Mouse (Mus musculus) midbrain, embryonic 15.5 days (tissue): ENCODE results near the gene Scaf4. TPM values are rescaled to one million over a fixed set of nuclear protein-coding genes. Genes with fewer than 3 reads are reported as not detected.
"Not testable (repeated sequence)": the region's sequence is repeated elsewhere in the genome, so short reads cannot be mapped to it uniquely, and the experiment has no call there.

ENCODE experiments used
- ATAC-seq: fragments of 200-750 bp; cut with Nextera tagmentation; replicated peaks from 2 replicates; pipeline ENCODE4 v1.8.0; 2017; ENCODE audit warnings: moderate TSS enrichment
- H3K27ac ChIP-seq: fragments of 300-500 bp; sonication (generic); 2 replicates; pipeline ENCODE4 v1.5.1; 2015; ENCODE audit warnings: mild to moderate bottlenecking, inconsistent platforms
- H3K27me3 ChIP-seq: fragments of 300-500 bp; sonication (generic); replicated peaks from 2 replicates; pipeline ENCODE4 v1.6.1; 2015; ENCODE audit warnings: inconsistent platforms
- H3K36me3 ChIP-seq: fragments of 300-500 bp; sonication (generic); replicated peaks from 2 replicates; pipeline ENCODE4 v1.6.1; 2015; ENCODE audit warnings: inconsistent platforms
- H3K4me1 ChIP-seq: fragments of 300-500 bp; sonication (generic); 2 replicates; pipeline ENCODE4 v1.6.1; 2015; ENCODE audit warnings: inconsistent platforms
- H3K4me2 ChIP-seq: fragments of 300-500 bp; sonication (generic); 2 replicates; pipeline ENCODE4 v1.6.1; 2015; ENCODE audit warnings: inconsistent platforms, mild to moderate bottlenecking, moderate library complexity
- H3K4me3 ChIP-seq: fragments of 300-500 bp; sonication (generic); 2 replicates; pipeline ENCODE4 v1.5.1; 2015; ENCODE audit warnings: mild to moderate bottlenecking, inconsistent platforms
- H3K9ac ChIP-seq: fragments of 300-500 bp; sonication (generic); 2 replicates; pipeline ENCODE4 v1.6.1; 2015; ENCODE audit warnings: mild to moderate bottlenecking, inconsistent platforms
- H3K9me3 ChIP-seq: fragments of 300-500 bp; sonication (generic); 2 replicates; pipeline ENCODE4 v1.6.1; 2016; ENCODE audit warnings: inconsistent platforms
- WGBS: fragments of 180-500 bp; shearing (Covaris S2); methylation state at CpG from one replicate; pipeline ENCODE4 v1.1.7; 2015; ENCODE audit warnings: mixed read lengths; 5-methylcytosine and 5-hydroxymethylcytosine counted together
- polyA plus RNA-seq: library from polyadenylated mRNA; unstranded; fragments of >200 nt; fragmentation: Nextera tagmentation; extraction: Ambion mirVana; gene quantifications from 2 replicates; pipeline ENCODE4 v1.2.1, GENCODE M21; 2015

Scaf4 gene
- polyA plus RNA-seq, 1 experiment from 2014 or later = 30.1 TPM

- H3K9me3 ChIP-seq = no peaks in the 10 kb centered on the region
- ATAC-seq = no peak
- peak overlapping the region; percentile 89 for H3K27ac ChIP-seq
- H3K4me3 ChIP-seq = peak overlapping the region; percentile 83
- H3K9ac ChIP-seq = peak overlapping the region; percentile 84
- peaks cover 16% of the 10 kb centered on the region; the same call in 1 of the 2 replicates for H3K36me3 ChIP-seq
- 7% methylated on average over 20 of the region's 20 CpGs for whole genome bisulfite sequencing
- no peaks in the 10 kb centered on the region for H3K27me3 ChIP-seq
- peaks cover 22% of the 10 kb centered on the region for H3K4me1 ChIP-seq
- peak overlapping the region; percentile 61 for H3K4me2 ChIP-seq
These were observed 62.7 kb downstream of the Scaf4 start for GRCm38 (mm10) chr16:90221441-90222070.

GRCm38 (mm10) chr16:90220892-90221431 is 63.3 kb downstream of the Scaf4 start:
- H3K36me3 ChIP-seq = peaks cover 12% of the 10 kb centered on the region; the same call in 1 of the 2 replicates
- peak overlapping the region; percentile 84 for H3K9ac ChIP-seq
- under 1% methylated on average over 33 of the region's 52 CpGs for WGBS
- peak overlapping the region; percentile 83 for H3K4me3 ChIP-seq
- no peaks in the 10 kb centered on the region for H3K27me3 ChIP-seq
- peak overlapping the region; percentile 89 for H3K27ac ChIP-seq
- peak; percentile 87 for ATAC-seq
- no peaks in the 10 kb centered on the region for H3K9me3 ChIP-seq
- peaks cover 22% of the 10 kb centered on the region for H3K4me1 ChIP-seq
- H3K4me2 ChIP-seq = peak overlapping the region; percentile 61

- peak within 1 kb of the TSS; percentile 89 for H3K27ac ChIP-seq
- H3K9ac ChIP-seq = peak within 1 kb of the TSS; percentile 84
- WGBS = 2% methylated on average over 62 of the region's 63 CpGs
- peak within 1 kb of the TSS; percentile 83 for H3K4me3 ChIP-seq
- H3K4me1 ChIP-seq = peaks cover 22% of the 10 kb centered on the region
- no peaks in the 10 kb centered on the region for H3K27me3 ChIP-seq
- no peaks in the 10 kb centered on the region for H3K9me3 ChIP-seq
- peak within 1 kb of the TSS; percentile 61 for H3K4me2 ChIP-seq
- ATAC-seq = peak; percentile 93
- peaks cover 5% of the 10 kb centered on the region; the same call in 1 of the 2 replicates for H3K36me3 ChIP-seq
These were observed 64.0 kb downstream of the Scaf4 start, which contains the start of gene Sod1 for GRCm38 (mm10) chr16:90220026-90220891. Gene Sod1, plus strand, starts transcription at chr16:90220754.

- not testable (repeated sequence) for H3K27me3 ChIP-seq, H3K27ac ChIP-seq, H3K9me3 ChIP-seq, H3K36me3 ChIP-seq, H3K4me3 ChIP-seq, H3K9ac ChIP-seq, ATAC-seq
- peak overlapping the region; percentile 61; the same call in 1 of the 2 replicates for H3K4me2 ChIP-seq
- 69% methylated on average over 4 of the region's 4 CpGs for WGBS
- peaks cover 22% of the 10 kb centered on the region for H3K4me1 ChIP-seq
These were observed 64.9 kb downstream of the Scaf4 start for GRCm38 (mm10) chr16:90219445-90219844.

GRCm38 (mm10) chr16:90217926-90218325 is 66.4 kb downstream of the Scaf4 start:
- H3K4me1 ChIP-seq = peaks cover 15% of the 10 kb centered on the region
- WGBS = 73% methylated on average over 4 of the region's 4 CpGs
- ATAC-seq = no peak
- no peak overlapping the region for H3K4me2 ChIP-seq
- no peak overlapping the region for H3K9ac ChIP-seq
- H3K9me3 ChIP-seq = no peaks in the 10 kb centered on the region
- H3K4me3 ChIP-seq = no peak overlapping the region
- no peak overlapping the region for H3K27ac ChIP-seq
- no peaks in the 10 kb centered on the region for H3K27me3 ChIP-seq
- no peaks in the 10 kb centered on the region for H3K36me3 ChIP-seq

- no peak overlapping the region for H3K4me3 ChIP-seq
- no peak overlapping the region for H3K4me2 ChIP-seq
- H3K9me3 ChIP-seq = no peaks in the 10 kb centered on the region
- no peaks in the 10 kb centered on the region for H3K36me3 ChIP-seq
- H3K27ac ChIP-seq = no peak overlapping the region
- H3K27me3 ChIP-seq = no peaks in the 10 kb centered on the region
- 13% methylated on average over 3 of the region's 3 CpGs for WGBS
- peaks cover 11% of the 10 kb centered on the region for H3K4me1 ChIP-seq
- ATAC-seq = no peak
- no peak overlapping the region for H3K9ac ChIP-seq
These were observed 66.9 kb downstream of the Scaf4 start for GRCm38 (mm10) chr16:90217356-90217755.

- H3K27me3 ChIP-seq = no peaks in the 10 kb centered on the region
- no peak overlapping the region for H3K4me3 ChIP-seq
- no peak overlapping the region for H3K27ac ChIP-seq
- H3K9ac ChIP-seq = no peak overlapping the region
- no peaks in the 10 kb centered on the region for H3K36me3 ChIP-seq
- H3K9me3 ChIP-seq = no peaks in the 10 kb centered on the region
- WGBS = 91% methylated on average over 2 of the region's 2 CpGs
- H3K4me2 ChIP-seq = no peak overlapping the region
- H3K4me1 ChIP-seq = peaks cover 1% of the 10 kb centered on the region; the same call in 1 of the 2 replicates
- ATAC-seq = no peak
These were observed 67.9 kb downstream of the Scaf4 start for GRCm38 (mm10) chr16:90216414-90216813.

GRCm38 (mm10) chr16:90215879-90216278 is 68.4 kb downstream of the Scaf4 start:
- H3K4me3 ChIP-seq, H3K9ac ChIP-seq, H3K9me3 ChIP-seq, H3K4me2 ChIP-seq, H3K36me3 ChIP-seq, H3K4me1 ChIP-seq, H3K27me3 ChIP-seq, H3K27ac ChIP-seq, ATAC-seq: not testable (repeated sequence)
- 92% methylated on average over 5 of the region's 5 CpGs for WGBS

- Histone ChIP-seq H3K27ac (no peak overlapping the region), H3K4me2 (no peak overlapping the region), H3K9ac (no peak overlapping the region), H3K4me1 (no peaks in the 10 kb centered on the region), H3K36me3 (no peaks in the 10 kb centered on the region), H3K27me3 (no peaks in the 10 kb centered on the region), H3K4me3 (no peak overlapping the region), H3K9me3 (no peaks in the 10 kb centered on the region)
- WGBS = 94% methylated on average over 11 of the region's 11 CpGs
- ATAC-seq = no peak
These were observed 69.4 kb downstream of the Scaf4 start for GRCm38 (mm10) chr16:90214731-90215565.

GRCm38 (mm10) chr16:90213477-90214339 is 70.6 kb downstream of the Scaf4 start:
- WGBS = 81% methylated on average over 12 of the region's 12 CpGs
- no peaks in the 10 kb centered on the region for H3K9me3 ChIP-seq
- no peak overlapping the region for H3K9ac ChIP-seq
- ATAC-seq = no peak
- no peaks in the 10 kb centered on the region for H3K4me1 ChIP-seq
- H3K27me3 ChIP-seq = no peaks in the 10 kb centered on the region
- no peak overlapping the region for H3K27ac ChIP-seq
- H3K4me2 ChIP-seq = no peak overlapping the region
- no peaks in the 10 kb centered on the region for H3K36me3 ChIP-seq
- no peak overlapping the region for H3K4me3 ChIP-seq

GRCm38 (mm10) chr16:90211767-90212166 is 72.5 kb downstream of the Scaf4 start:
- Histone ChIP-seq H3K4me2 (no peak overlapping the region), H3K9me3 (no peaks in the 10 kb centered on the region), H3K27ac (no peak overlapping the region), H3K4me3 (no peak overlapping the region), H3K36me3 (no peaks in the 10 kb centered on the region), H3K27me3 (no peaks in the 10 kb centered on the region), H3K9ac (no peak overlapping the region), H3K4me1 (no peaks in the 10 kb centered on the region)
- ATAC-seq = no peak
- 86% methylated on average over 8 of the region's 8 CpGs for WGBS
